9 mouse cellular contexts compared by ENCODE assay signal in genomic region chr1:77043749-77044564, GRCm38 (mm10).
DNase-seq lines count a peak whose midpoint lies in the region; ATAC-seq lines count a peak whose summit lies in the region.
"Had no signal": no experiment of that assay in that cellular context is flagged by ENCODE, and none has a peak within 500 bp of the region (broad histone marks: within the 10 kb centered on the region; RNA-seq: fewer than 3 reads in every experiment).

No protein-coding gene starts in this region.

- peaks cover 6% of the 10 kb centered on the region; the same call in 1 of the 2 replicates for H3K9me3 ChIP-seq in stomach, embryonic 14.5 days (ENCODE audit: control insufficient read depth, low read depth, low read length)
- H3K9me3 ChIP-seq: neural tube, embryonic 12.5 days had no signal

- no peak for ATAC-seq in stomach, embryonic 14.5 days (ENCODE audit: insufficient number of reproducible peaks, insufficient read depth, low FRiP score, low read depth)

- H3K36me3 ChIP-seq in stomach, embryonic 14.5 days (ENCODE audit: control insufficient read depth, insufficient read depth, low read length) = no peaks in the 10 kb centered on the region
- H3K36me3 ChIP-seq: neural tube, embryonic 12.5 days had no signal

- 38% methylated on average over 14 of the region's 14 CpGs for WGBS in stomach, embryonic 14.5 days

- no peak overlapping the region for H3K27ac ChIP-seq in stomach, embryonic 14.5 days (ENCODE audit: low read length)
- H3K27ac ChIP-seq: neural tube, embryonic 12.5 days had no signal

- no peaks in the 10 kb centered on the region for H3K27me3 ChIP-seq in stomach, embryonic 14.5 days (ENCODE audit: control insufficient read depth, insufficient read depth, low read length)
- H3K27me3 ChIP-seq: neural tube, embryonic 12.5 days had no signal

- H3K9ac ChIP-seq in stomach, embryonic 14.5 days (replicated peaks; ENCODE audit: low read depth, low read length) = no peak overlapping the region
- H3K9ac ChIP-seq: neural tube, embryonic 12.5 days had no signal

- no peaks in the 10 kb centered on the region for H3K4me1 ChIP-seq in stomach, embryonic 14.5 days (ENCODE audit: control insufficient read depth, insufficient read depth, low read length)
- H3K4me1 ChIP-seq: neural tube, embryonic 12.5 days had no signal

- H3K4me2 ChIP-seq in stomach, embryonic 14.5 days (replicated peaks; ENCODE audit: low read depth, low read length) = peak overlapping the region; percentile 22; the same call in 1 of the 2 replicates
- H3K4me2 ChIP-seq: neural tube, embryonic 12.5 days had no signal

- H3K4me3 ChIP-seq in stomach, embryonic 14.5 days (ENCODE audit: low read depth, low read length) = no peak overlapping the region
- H3K4me3 ChIP-seq: neural tube, embryonic 12.5 days had no signal

- intact Hi-C loops in heart, postnatal 25 days (cut with DNase I) = no loop called here

- DNase-seq in adrenal gland, adult 2 months = peak; percentile 33
- DNase-seq in adrenal gland, postnatal 4 days (ENCODE audit: low spot score in 2 of 2) = no peak
- DNase-seq in retina, postnatal 1 day = peak; percentile 79
- DNase-seq in retina, embryonic 14.5 days (ENCODE audit: low spot score) = no peak
- DNase-seq in heart, postnatal 25 days (ENCODE audit: low spot score) = peak; percentile 11
- DNase-seq in urinary bladder, postnatal 36 days (ENCODE audit: low spot score in 2 of 2) = no peak
- no peak for DNase-seq in layer of hippocampus, adult 9-11 months

Comparison
In these comparisons a context has a peak if more than half of its experiments do, and no peak if none do; other contexts are left out.
1. DNase-seq: peak in adrenal gland, adult 2 months (single experiment), retina, postnatal 1 day (single experiment) and heart, postnatal 25 days (single experiment); none in adrenal gland, postnatal 4 days (0 of 2), retina, embryonic 14.5 days (single experiment), urinary bladder, postnatal 36 days (0 of 2) and layer of hippocampus, adult 9-11 months (single experiment).